Mouse (Mus musculus) lung, embryonic 16.5 days (tissue): ENCODE data around the gene Pard6b. TPM values are rescaled to one million over a fixed set of nuclear protein-coding genes. Genes with fewer than 3 reads are reported as not detected.

Experiments
- ATAC-seq: fragments of 200-750 bp; cut with Nextera tagmentation; 2 replicates; pipeline ENCODE4 v1.8.0; 2017; ENCODE audit warnings: low read depth, mild to moderate bottlenecking, moderate library complexity
- H3K27ac ChIP-seq: fragments of 300-500 bp; sonication (generic); 2 replicates; pipeline ENCODE4 v1.5.1; 2014; ENCODE audit warnings: mild to moderate bottlenecking, control low read depth, low read length
- H3K27me3 ChIP-seq: fragments of 300-500 bp; sonication (generic); 2 replicates; pipeline ENCODE4 v1.6.1; 2014; ENCODE audit warnings: low read depth, low read length, mixed read lengths; ENCODE audit not compliant: control insufficient read depth, insufficient read depth
- H3K36me3 ChIP-seq: fragments of 300-500 bp; sonication (generic); 2 replicates; pipeline ENCODE4 v1.6.1; 2014; ENCODE audit warnings: low read length; ENCODE audit not compliant: control insufficient read depth, insufficient read depth
- H3K4me1 ChIP-seq: fragments of 300-500 bp; sonication (generic); replicated peaks from 2 replicates; pipeline ENCODE4 v1.6.1; 2014; ENCODE audit warnings: low read length, mixed read lengths; ENCODE audit not compliant: control insufficient read depth, insufficient read depth
- H3K4me2 ChIP-seq: fragments of 300-500 bp; sonication (generic); 2 replicates; pipeline ENCODE4 v1.6.1; 2014; ENCODE audit warnings: low read depth, low read length, control low read depth
- H3K4me3 ChIP-seq: fragments of 300-500 bp; sonication (generic); 2 replicates; pipeline ENCODE4 v1.5.1; 2014; ENCODE audit warnings: mild to moderate bottlenecking, low read length, control low read depth
- H3K9ac ChIP-seq: fragments of 300-500 bp; sonication (generic); 2 replicates; pipeline ENCODE4 v1.6.1; 2014; ENCODE audit warnings: low read length, control low read depth
- H3K9me3 ChIP-seq: fragments of 300-500 bp; sonication (generic); 2 replicates; pipeline ENCODE4 v1.6.1; 2016; ENCODE audit warnings: low read length; ENCODE audit not compliant: control insufficient read depth
- WGBS: fragments of 180-500 bp; shearing (Covaris S2); extraction: QIAGEN DNeasy Blood & Tissue Kit; methylation state at CpG from one replicate; pipeline ENCODE4 v1.1.7; 2014; 5-methylcytosine and 5-hydroxymethylcytosine counted together
- polyA plus RNA-seq: library from polyadenylated mRNA; unstranded; fragments of >200 nt; fragmentation: Nextera tagmentation; extraction: Ambion mirVana; gene quantifications from 2 replicates; pipeline ENCODE4 v1.2.1, GENCODE M21; 2015

The Pard6b gene
- polyA plus RNA-seq, 1 experiment from 2014 or later = 11.4 TPM

- Histone ChIP-seq H3K4me2 (no peak overlapping the region), H3K9ac (no peak overlapping the region), H3K36me3 (no peaks in the 10 kb centered on the region), H3K27ac (no peak overlapping the region), H3K4me3 (no peak overlapping the region), H3K27me3 (no peaks in the 10 kb centered on the region), H3K4me1 (peaks cover 9% of the 10 kb centered on the region), H3K9me3 (no peaks in the 10 kb centered on the region)
- no peak for ATAC-seq
- 69% methylated on average over 5 of the region's 5 CpGs for WGBS
Measured at GRCm38 (mm10) chr2:168113692-168114091, 32.9 kb downstream of the Pard6b start.

- peak; percentile 87 for ATAC-seq
- 14% methylated on average over 17 of the region's 17 CpGs for WGBS
- Histone ChIP-seq H3K27ac (peak overlapping the region; percentile 74), H3K4me3 (no peak overlapping the region), H3K4me2 (no peak overlapping the region), H3K27me3 (no peaks in the 10 kb centered on the region), H3K9ac (peak overlapping the region; percentile 34; the same call in 1 of the 2 replicates), H3K4me1 (peaks cover 9% of the 10 kb centered on the region), H3K9me3 (no peaks in the 10 kb centered on the region), H3K36me3 (no peaks in the 10 kb centered on the region)
Measured at GRCm38 (mm10) chr2:168114699-168115350, 34.0 kb downstream of the Pard6b start.

- peak overlapping the region; percentile 39 for H3K9ac ChIP-seq
- no peak for ATAC-seq
- peak overlapping the region; percentile 74 for H3K27ac ChIP-seq
- peaks cover 9% of the 10 kb centered on the region for H3K4me1 ChIP-seq
- no peaks in the 10 kb centered on the region for H3K36me3 ChIP-seq
- no peak overlapping the region for H3K4me2 ChIP-seq
- H3K9me3 ChIP-seq = no peaks in the 10 kb centered on the region
- WGBS = 63% methylated on average over 3 of the region's 3 CpGs
- H3K27me3 ChIP-seq = no peaks in the 10 kb centered on the region
- H3K4me3 ChIP-seq = no peak overlapping the region
Measured at GRCm38 (mm10) chr2:168115826-168116225, 35.0 kb downstream of the Pard6b start.

- H3K4me1 ChIP-seq = peaks cover 9% of the 10 kb centered on the region
- H3K4me3 ChIP-seq = peak overlapping the region; percentile 47
- H3K4me2 ChIP-seq = peak overlapping the region; percentile 78
- peak; percentile 25; the same call in 1 of the 2 replicates for ATAC-seq
- H3K27me3 ChIP-seq = no peaks in the 10 kb centered on the region
- no peaks in the 10 kb centered on the region for H3K36me3 ChIP-seq
- H3K9ac ChIP-seq = peak overlapping the region; percentile 65
- WGBS = under 1% methylated on average over 37 of the region's 37 CpGs
- no peak overlapping the region for H3K27ac ChIP-seq
- 0 out of 2 replicates have a peak, but pooled peaks cover 2% of the 10 kb centered on the region for H3K9me3 ChIP-seq
Measured at GRCm38 (mm10) chr2:168117147-168117546, 36.3 kb downstream of the Pard6b start.

GRCm38 (mm10) chr2:168117553-168117952, 36.7 kb downstream of the Pard6b start:
- ATAC-seq = no peak
- no peaks in the 10 kb centered on the region for H3K27me3 ChIP-seq
- no peaks in the 10 kb centered on the region for H3K36me3 ChIP-seq
- peaks cover 9% of the 10 kb centered on the region for H3K4me1 ChIP-seq
- H3K9me3 ChIP-seq = 0 out of 2 replicates have a peak, but pooled peaks cover 2% of the 10 kb centered on the region
- peak overlapping the region; percentile 78 for H3K4me2 ChIP-seq
- peak overlapping the region; percentile 65 for H3K9ac ChIP-seq
- 2% methylated on average over 11 of the region's 13 CpGs for WGBS
- no peak overlapping the region for H3K27ac ChIP-seq
- peak overlapping the region; percentile 47 for H3K4me3 ChIP-seq

- Histone ChIP-seq H3K4me3 (no peak overlapping the region), H3K4me2 (no peak overlapping the region)
- WGBS = 46% methylated on average over 16 of the region's 16 CpGs
Measured at GRCm38 (mm10) chr2:168117967-168118366, 37.2 kb downstream of the Pard6b start.

GRCm38 (mm10) chr2:168118456-168118855, 37.7 kb downstream of the Pard6b start:
- H3K36me3 ChIP-seq = no peaks in the 10 kb centered on the region
- 0 out of 2 replicates have a peak, but pooled peaks cover 2% of the 10 kb centered on the region for H3K9me3 ChIP-seq
- H3K27ac ChIP-seq = no peak overlapping the region
- H3K4me3 ChIP-seq = no peak overlapping the region
- H3K4me2 ChIP-seq = no peak overlapping the region
- no peak for ATAC-seq
- H3K4me1 ChIP-seq = peaks cover 9% of the 10 kb centered on the region
- no peaks in the 10 kb centered on the region for H3K27me3 ChIP-seq
- 75% methylated on average over 3 of the region's 3 CpGs for WGBS
- H3K9ac ChIP-seq = no peak overlapping the region

More at GRCm38 (mm10) chr2:168117967-168118366, 37.2 kb downstream of the Pard6b start:
- H3K9me3 ChIP-seq = 0 out of 2 replicates have a peak, but pooled peaks cover 2% of the 10 kb centered on the region
- H3K4me1 ChIP-seq = peaks cover 9% of the 10 kb centered on the region
- no peak overlapping the region for H3K9ac ChIP-seq
- no peaks in the 10 kb centered on the region for H3K27me3 ChIP-seq
- no peak for ATAC-seq
- no peak overlapping the region for H3K27ac ChIP-seq
- no peaks in the 10 kb centered on the region for H3K36me3 ChIP-seq

GRCm38 (mm10) chr2:168119123-168119522, 38.3 kb downstream of the Pard6b start:
- ATAC-seq = no peak
- no peak overlapping the region for H3K9ac ChIP-seq
- H3K4me2 ChIP-seq = no peak overlapping the region
- no peaks in the 10 kb centered on the region for H3K36me3 ChIP-seq
- 0 out of 2 replicates have a peak, but pooled peaks cover 2% of the 10 kb centered on the region for H3K9me3 ChIP-seq
- WGBS = 43% methylated on average over 12 of the region's 12 CpGs
- no peak overlapping the region for H3K27ac ChIP-seq
- peaks cover 7% of the 10 kb centered on the region for H3K4me1 ChIP-seq
- H3K4me3 ChIP-seq = no peak overlapping the region
- no peaks in the 10 kb centered on the region for H3K27me3 ChIP-seq

GRCm38 (mm10) chr2:168120906-168121305, 40.1 kb downstream of the Pard6b start:
- Histone ChIP-seq H3K9ac (no peak overlapping the region), H3K27me3 (no peaks in the 10 kb centered on the region), H3K9me3 (0 out of 2 replicates have a peak, but pooled peaks cover 2% of the 10 kb centered on the region), H3K27ac (no peak overlapping the region), H3K36me3 (no peaks in the 10 kb centered on the region), H3K4me3 (no peak overlapping the region), H3K4me2 (no peak overlapping the region), H3K4me1 (no peaks in the 10 kb centered on the region; the same call in 1 of the 2 replicates)
- 81% methylated on average over 4 of the region's 4 CpGs for WGBS
- ATAC-seq = no peak
